Mouse (Mus musculus) embryonic fibroblast, embryonic 13.5 days (primary cell): ENCODE results near the gene Pim1.

Source experiments
- CTCF ChIP-seq: IDR thresholded peaks from 2 replicates; pipeline ENCODE4 v1.5.1; 2011; ENCODE audit warnings: mild to moderate bottlenecking, control low read depth, low read length, moderate library complexity, borderline replicate concordance; ENCODE audit not compliant: insufficient read depth
- POLR2A ChIP-seq: IDR thresholded peaks from 2 replicates; pipeline ENCODE4 v1.6.1; 2011; ENCODE audit warnings: low read depth, mild to moderate bottlenecking, control low read depth, low read length, moderate library complexity

DNA sequence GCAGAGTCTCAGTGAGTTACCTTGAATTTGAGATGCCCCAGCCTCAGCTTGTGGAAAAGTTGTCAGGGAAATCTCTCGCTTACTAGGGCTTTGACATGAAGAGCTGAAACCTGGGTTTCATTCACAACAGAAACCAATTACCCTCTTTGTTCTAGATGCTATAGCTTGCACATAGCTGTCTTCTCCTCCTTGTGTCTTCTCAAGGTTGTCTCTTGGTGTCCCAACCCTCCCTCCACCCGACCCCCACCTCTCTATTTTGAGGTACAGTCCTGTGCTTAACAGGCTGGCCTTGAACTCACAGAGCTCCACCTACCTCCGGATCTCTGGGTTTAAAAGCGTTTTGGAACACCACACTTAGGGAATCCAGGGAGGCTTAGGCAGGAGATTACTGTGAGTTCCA is 14.1 kb upstream of the Pim1 start:
- no peak for TF ChIP-seq CTCF
- TF ChIP-seq POLR2A: no peak
